Mouse (Mus musculus) cortical plate, adult 2 months (tissue): ENCODE results near the gene Tm4sf4.

Experiments
- CTCF ChIP-seq: fragments of 200-500 bp; IDR thresholded peaks from 2 replicates; pipeline ENCODE4 v1.5.1; 2011; ENCODE audit warnings: mild to moderate bottlenecking, control low read depth, low read length; ENCODE audit not compliant: insufficient read depth; ENCODE audit errors: extremely low read depth
- POLR2A ChIP-seq: fragments of 200-500 bp; IDR thresholded peaks from 2 replicates; pipeline ENCODE4 v1.6.1; 2011; ENCODE audit warnings: mild to moderate bottlenecking, low read length, control low read depth; ENCODE audit not compliant: insufficient read depth; ENCODE audit errors: extremely low read depth

GRCm38 (mm10) chr3:57463302-57463701 lies 38.2 kb downstream of the Tm4sf4 start:
- TF ChIP-seq CTCF (no peak), POLR2A (no peak)
